Comparison of ENCODE assay signal across 28 mouse cellular contexts in genomic region chr8:105549506-105549905, GRCm38 (mm10). TPM values are rescaled to one million over a fixed set of nuclear protein-coding genes. Genes with fewer than 3 reads are reported as not detected.
DNase-seq lines count a peak whose midpoint lies in the region; ATAC-seq and TF ChIP-seq lines count a peak whose summit lies in the region.
"Had no signal": no experiment of that assay in that cellular context is flagged by ENCODE, and none has a peak within 500 bp of the region (broad histone marks: within the 10 kb centered on the region; RNA-seq: fewer than 3 reads in every experiment).

No protein-coding gene starts in this region.

- H3K27ac ChIP-seq in liver, adult 2 months (replicated peaks; ENCODE audit: insufficient read depth, low read depth, low read length), result no peak overlapping the region
- no peak overlapping the region for H3K27ac ChIP-seq in liver, postnatal 0 days (ENCODE audit: low read depth)
- peak overlapping the region; percentile 90 for H3K27ac ChIP-seq in small intestine, adult 2 months (ENCODE audit: insufficient read depth, low read depth, low read length)
- H3K27ac ChIP-seq: embryonic facial prominence, embryonic 10.5 days; embryonic facial prominence, embryonic 13.5 days; forebrain, embryonic 12.5 days; forebrain, embryonic 15.5 days; heart, embryonic 15.5 days; hindbrain, embryonic 10.5 days; hindbrain, embryonic 13.5 days had no signal

- no peak overlapping the region for H3K9ac ChIP-seq in liver, adult 2 months (ENCODE audit: low read depth, low read length)
- H3K9ac ChIP-seq in liver, postnatal 0 days (replicated peaks), result no peak overlapping the region
- H3K9ac ChIP-seq: embryonic facial prominence, embryonic 13.5 days; forebrain, embryonic 12.5 days; forebrain, embryonic 15.5 days; heart, embryonic 12.5 days; heart, embryonic 15.5 days; hindbrain, embryonic 13.5 days had no signal

- H3K4me3 ChIP-seq in liver, adult 2 months (ENCODE audit: insufficient read depth, low read depth, low read length), result no peak overlapping the region
- H3K4me3 ChIP-seq in liver, postnatal 0 days (ENCODE audit: low read depth, low read length), result no peak overlapping the region
- H3K4me3 ChIP-seq in small intestine, adult 2 months (ENCODE audit: low read depth, low read length), result no peak overlapping the region
- H3K4me3 ChIP-seq: embryonic facial prominence, embryonic 10.5 days; embryonic facial prominence, embryonic 13.5 days; erythroblast, embryonic 14.5 days; forebrain, embryonic 12.5 days; forebrain, embryonic 15.5 days; heart, embryonic 12.5 days; heart, embryonic 15.5 days; hindbrain, embryonic 10.5 days; hindbrain, embryonic 13.5 days had no signal

- intact Hi-C loops in gastrocnemius, postnatal 14 days (cut with DNase I; ENCODE audit: low total_unique reads), result no loop called here

- DNase-seq in gastrocnemius, postnatal 25 days, result peak; percentile 20
- no peak for DNase-seq in gastrocnemius, postnatal 14 days
- peak; percentile 51 for DNase-seq in liver, adult 2 months (ENCODE audit: extremely low read depth, low read depth, low spot score)
- no peak for DNase-seq in liver, postnatal 0 days
- no peak for DNase-seq in adrenal gland, adult 8-10 months
- DNase-seq: adrenal gland, adult 2 months; adrenal gland, postnatal 25 days; cerebellum, adult 2 months; cerebellum, postnatal 10 days; cerebellum, postnatal 36 days; embryo, embryonic 11 days; gastrocnemius, postnatal 36 days; heart, postnatal 10 days; heart, postnatal 36 days had no signal

- no peak for TF ChIP-seq CTCF in liver, adult 2 months (IDR thresholded peaks at IDR 0.05; ENCODE audit: low read depth, low read length)
- no peak for TF ChIP-seq CTCF in liver, postnatal 0 days (IDR thresholded peaks at IDR 0.05; ENCODE audit: low read depth)
- TF ChIP-seq CTCF in small intestine, adult 2 months (IDR thresholded peaks at IDR 0.05; ENCODE audit: extremely low read depth, insufficient read length, insufficient replicate concordance, low read depth, low read length), result no peak

- ATAC-seq in liver, postnatal 0 days, result no peak
- ATAC-seq: CD4-positive, CD25-positive, alpha-beta regulatory T cell, adult 4 months; forebrain, embryonic 15.5 days; hindbrain, embryonic 16.5 days had no signal

- H3K4me1 ChIP-seq in liver, adult 2 months (ENCODE audit: control insufficient read depth, insufficient read depth, low read length), result peaks cover 32% of the 10 kb centered on the region
- peaks cover 19% of the 10 kb centered on the region for H3K4me1 ChIP-seq in liver, postnatal 0 days (ENCODE audit: insufficient read depth)
- H3K4me1 ChIP-seq in small intestine, adult 2 months (ENCODE audit: control insufficient read depth, insufficient read depth, insufficient read length, low read length), result peaks cover 25% of the 10 kb centered on the region; the same call in 1 of the 2 replicates

- H3K36me3 ChIP-seq in liver, adult 2 months (ENCODE audit: control insufficient read depth, insufficient read depth, low read length), result peaks cover 1% of the 10 kb centered on the region; the same call in 1 of the 2 replicates
- peaks cover 7% of the 10 kb centered on the region; the same call in 1 of the 2 replicates for H3K36me3 ChIP-seq in liver, postnatal 0 days (replicated peaks; ENCODE audit: insufficient read depth, low read length)
- 0 out of 2 replicates have a peak, but pooled peaks cover 2% of the 10 kb centered on the region for H3K36me3 ChIP-seq in small intestine, adult 2 months (ENCODE audit: control insufficient read depth, insufficient read depth, low read length)
- H3K36me3 ChIP-seq: embryonic facial prominence, embryonic 10.5 days; forebrain, embryonic 15.5 days; heart, embryonic 15.5 days had no signal

- no peak for TF ChIP-seq POLR2A in liver, adult 2 months (IDR thresholded peaks at IDR 0.05; ENCODE audit: extremely low read depth, insufficient read depth, low read length)
- TF ChIP-seq POLR2A in small intestine, adult 2 months (IDR thresholded peaks at IDR 0.05; ENCODE audit: low read depth, low read length), result no peak

- WGBS in liver, adult 2 months, result 44% methylated on average over 1 of the region's 1 CpGs
- 79% methylated on average over 1 of the region's 1 CpGs for WGBS in liver, postnatal 0 days (ENCODE audit: insufficient replicate concordance)
- WGBS in small intestine, adult 2 months, result 33% methylated on average over 1 of the region's 1 CpGs

- H3K4me2 ChIP-seq in liver, postnatal 0 days (ENCODE audit: low read depth, low read length), result no peak overlapping the region
- H3K4me2 ChIP-seq: embryonic facial prominence, embryonic 13.5 days; forebrain, embryonic 12.5 days; forebrain, embryonic 15.5 days; heart, embryonic 12.5 days; heart, embryonic 15.5 days; hindbrain, embryonic 13.5 days had no signal

- H3K27me3 ChIP-seq in liver, adult 2 months (ENCODE audit: control insufficient read depth, insufficient read depth, low read length), result no peaks in the 10 kb centered on the region
- H3K27me3 ChIP-seq in liver, postnatal 0 days (ENCODE audit: insufficient read depth, low read length), result no peaks in the 10 kb centered on the region
- H3K27me3 ChIP-seq in small intestine, adult 2 months (ENCODE audit: control insufficient read depth, insufficient read depth, low read length), result no peaks in the 10 kb centered on the region
- H3K27me3 ChIP-seq: embryonic facial prominence, embryonic 13.5 days; forebrain, embryonic 12.5 days; forebrain, embryonic 15.5 days; heart, embryonic 12.5 days; heart, embryonic 15.5 days; hindbrain, embryonic 13.5 days had no signal

- no peak for TF ChIP-seq EP300 in liver, postnatal 0 days (IDR thresholded peaks at IDR 0.05; ENCODE audit: low read depth)

- H3K9me3 ChIP-seq in liver, postnatal 0 days (ENCODE audit: low read length), result no peaks in the 10 kb centered on the region
- H3K9me3 ChIP-seq: embryonic facial prominence, embryonic 10.5 days; embryonic facial prominence, embryonic 13.5 days; forebrain, embryonic 12.5 days; forebrain, embryonic 15.5 days; heart, embryonic 12.5 days; heart, embryonic 15.5 days; hindbrain, embryonic 10.5 days; hindbrain, embryonic 13.5 days had no signal

- H3K79me2 ChIP-seq in liver, adult 2 months (ENCODE audit: control insufficient read depth, insufficient read depth, low read length), result peaks cover 43% of the 10 kb centered on the region; the same call in 1 of the 2 replicates

RNA-seq across cellular contexts. Expression of gene Atp6v0d1, which starts 16.3 kb away (rescaled TPM):
- total RNA-seq in gastrocnemius, postnatal 25 days (2021), result 10 to 100 TPM; 41.7 to 45.1 TPM
- 10 to 100 TPM; 43.2 to 44.7 TPM for total RNA-seq in gastrocnemius, postnatal 14 days (2021)
- total RNA-seq in liver, adult 2 months (2014; rRNA removed), result 63.5 and 85.9 TPM in 2 replicates
- polyA plus RNA-seq in liver, adult 2 months (2012; rRNA removed), result 77.2 and 82.0 TPM in 2 replicates
- 48.0 and 50.2 TPM in 2 replicates for polyA plus RNA-seq in liver, postnatal 0 days (2015; fragmentation: Nextera tagmentation; extraction: Ambion mirVana)
- polyA plus RNA-seq in small intestine, adult 2 months (2012; rRNA removed), result 41.9 and 70.8 TPM in 2 replicates
- total RNA-seq in adrenal gland, adult 8-10 months (2022), result 100 to 1,000 TPM; 113 to 135 (median 122) TPM

RNA-seq across cellular contexts. Expression of gene Hsd11b2, which starts 31.0 kb away (rescaled TPM):
- total RNA-seq in gastrocnemius, postnatal 25 days (2021), result under 1 TPM; 0.51 to 0.61 TPM
- total RNA-seq in gastrocnemius, postnatal 14 days (2021), result 1 to 10 TPM; 1.9 to 2.1 TPM
- not detected in 2 replicates for total RNA-seq in liver, adult 2 months (2014; rRNA removed)
- 0.09 and 0.12 TPM in 2 replicates for polyA plus RNA-seq in liver, adult 2 months (2012; rRNA removed)
- 0.13 TPM in 1 of 2 replicates, not detected in the other for polyA plus RNA-seq in liver, postnatal 0 days (2015; fragmentation: Nextera tagmentation; extraction: Ambion mirVana)
- 5.0 and 12.2 TPM in 2 replicates for polyA plus RNA-seq in small intestine, adult 2 months (2012; rRNA removed)
- under 1 TPM; 0.56 to 0.98 (median 0.82) TPM for total RNA-seq in adrenal gland, adult 8-10 months (2022)
- total RNA-seq: granulocyte monocyte progenitor cell, adult 5-6 weeks; heart, postnatal 36 days had no signal
- polyA plus RNA-seq: CD4-positive, CD25-positive, alpha-beta regulatory T cell, adult 4 months; cortical plate, adult 2 months; erythroblast, embryonic 14.5 days had no signal

RNA-seq across cellular contexts. Expression of gene Zdhhc1, which starts 52.8 kb away (rescaled TPM):
- 10 to 100 TPM in 1 of 2 experiments, 1 to 10 TPM in 1; 8.7 to 10.1 TPM for total RNA-seq in gastrocnemius, postnatal 25 days (2021)
- total RNA-seq in gastrocnemius, postnatal 14 days (2021), result 10 to 100 TPM; 10.1 to 11.2 TPM
- 1.9 and 2.3 TPM in 2 replicates for total RNA-seq in liver, adult 2 months (2014; rRNA removed)
- polyA plus RNA-seq in liver, adult 2 months (2012; rRNA removed), result 2.3 and 4.5 TPM in 2 replicates
- polyA plus RNA-seq in liver, postnatal 0 days (2015; fragmentation: Nextera tagmentation; extraction: Ambion mirVana), result 2.1 and 2.3 TPM in 2 replicates
- 14.8 and 15.2 TPM in 2 replicates for polyA plus RNA-seq in small intestine, adult 2 months (2012; rRNA removed)
- total RNA-seq in adrenal gland, adult 8-10 months (2022), result 10 to 100 TPM; 20.6 to 40.1 (median 31.3) TPM

RNA-seq across cellular contexts. Expression of gene Ripor1, which starts 55.5 kb away (rescaled TPM):
- 10 to 100 TPM; 15.5 to 19.6 TPM for total RNA-seq in gastrocnemius, postnatal 25 days (2021)
- 10 to 100 TPM; 18.9 to 20.6 TPM for total RNA-seq in gastrocnemius, postnatal 14 days (2021)
- 1.3 and 2.6 TPM in 2 replicates for total RNA-seq in liver, adult 2 months (2014; rRNA removed)
- polyA plus RNA-seq in liver, adult 2 months (2012; rRNA removed), result 5.5 and 7.4 TPM in 2 replicates
- 6.2 and 6.8 TPM in 2 replicates for polyA plus RNA-seq in liver, postnatal 0 days (2015; fragmentation: Nextera tagmentation; extraction: Ambion mirVana)
- polyA plus RNA-seq in small intestine, adult 2 months (2012; rRNA removed), result 11.8 and 12.0 TPM in 2 replicates
- total RNA-seq in adrenal gland, adult 8-10 months (2022), result 10 to 100 TPM; 28.1 to 47.9 (median 37.8) TPM

Comparison
In these comparisons a context has a peak if more than half of its experiments do, and no peak if none do; other contexts are left out.
1. DNase-seq: peak in gastrocnemius, postnatal 25 days (single experiment) and liver, adult 2 months (single experiment); none in gastrocnemius, postnatal 14 days (single experiment), liver, postnatal 0 days (single experiment) and adrenal gland, adult 8-10 months (single experiment).